Mouse (Mus musculus) stomach, embryonic 16.5 days (tissue): ENCODE data around the gene Nos1. TPM values are rescaled to one million over a fixed set of nuclear protein-coding genes. Genes with fewer than 3 reads are reported as not detected.

Experiments used
- ATAC-seq: fragments of 200-750 bp; cut with Nextera tagmentation; 2 replicates; pipeline ENCODE4 v1.8.0; 2017; ENCODE audit warnings: moderate number of reproducible peaks, moderate TSS enrichment; ENCODE audit not compliant: insufficient read depth, low FRiP score
- H3K27ac ChIP-seq: fragments of 300-500 bp; sonication (generic); 2 replicates; pipeline ENCODE4 v1.5.1; 2014; ENCODE audit warnings: low read length
- H3K27me3 ChIP-seq: fragments of 300-500 bp; sonication (generic); 2 replicates; pipeline ENCODE4 v1.6.1; 2014; ENCODE audit warnings: low read length, control low read depth, mixed read lengths; ENCODE audit not compliant: control insufficient read depth, insufficient read depth
- H3K36me3 ChIP-seq: fragments of 300-500 bp; sonication (generic); 2 replicates; pipeline ENCODE4 v1.6.1; 2014; ENCODE audit warnings: low read length; ENCODE audit not compliant: control insufficient read depth, insufficient read depth
- H3K4me1 ChIP-seq: fragments of 300-500 bp; sonication (generic); 2 replicates; pipeline ENCODE4 v1.6.1; 2014; ENCODE audit warnings: low read length, control low read depth, mixed read lengths; ENCODE audit not compliant: control insufficient read depth, insufficient read depth
- H3K4me2 ChIP-seq: fragments of 300-500 bp; sonication (generic); 2 replicates; pipeline ENCODE4 v1.6.1; 2014; ENCODE audit warnings: low read depth, low read length, mixed read lengths
- H3K4me3 ChIP-seq: fragments of 300-500 bp; sonication (generic); replicated peaks from 2 replicates; pipeline ENCODE4 v1.5.1; 2014; ENCODE audit warnings: mild to moderate bottlenecking, low read length
- H3K9ac ChIP-seq: fragments of 300-500 bp; sonication (generic); 2 replicates; pipeline ENCODE4 v1.6.1; 2014; ENCODE audit warnings: low read length
- H3K9me3 ChIP-seq: fragments of 300-500 bp; sonication (generic); replicated peaks from 2 replicates; pipeline ENCODE4 v1.6.1; 2016; ENCODE audit warnings: low read length, control low read depth; ENCODE audit not compliant: control insufficient read depth
- WGBS: fragments of 180-500 bp; shearing (Covaris S2); extraction: QIAGEN DNeasy Blood & Tissue Kit; methylation state at CpG from one replicate; pipeline ENCODE4 v1.1.7; 2014; 5-methylcytosine and 5-hydroxymethylcytosine counted together
- polyA plus RNA-seq: library from polyadenylated mRNA; unstranded; fragments of >200 nt; fragmentation: Nextera tagmentation; extraction: Ambion mirVana; gene quantifications from 2 replicates; pipeline ENCODE4 v1.2.1, GENCODE M21; 2015

Nos1 gene
- polyA plus RNA-seq, 1 experiment from 2014 or later: 2.1 TPM

- ATAC-seq: no peak
- Histone ChIP-seq H3K27me3 (no peaks in the 10 kb centered on the region), H3K9me3 (no peaks in the 10 kb centered on the region), H3K36me3 (peaks cover 12% of the 10 kb centered on the region), H3K4me1 (peaks cover 7% of the 10 kb centered on the region; the same call in 1 of the 2 replicates), H3K9ac (no peak overlapping the region), H3K27ac (no peak overlapping the region), H3K4me3 (no peak overlapping the region), H3K4me2 (no peak overlapping the region)
- WGBS: 71% methylated on average over 11 of the region's 11 CpGs
Measured at GRCm38 (mm10) chr5:117999584-117999983, 218.8 kb downstream of the Nos1 start.

- Histone ChIP-seq H3K36me3 (peaks cover 12% of the 10 kb centered on the region), H3K9ac (no peak overlapping the region), H3K27me3 (no peaks in the 10 kb centered on the region), H3K27ac (no peak overlapping the region), H3K9me3 (no peaks in the 10 kb centered on the region), H3K4me2 (no peak overlapping the region), H3K4me1 (0 out of 2 replicates have a peak, but pooled peaks cover 1% of the 10 kb centered on the region), H3K4me3 (no peak overlapping the region)
- no peak for ATAC-seq
- 39% methylated on average over 9 of the region's 9 CpGs for WGBS
Measured at GRCm38 (mm10) chr5:118002059-118002458, 221.2 kb downstream of the Nos1 start.

GRCm38 (mm10) chr5:118004619-118005018, 223.8 kb downstream of the Nos1 start:
- H3K27me3 ChIP-seq: no peaks in the 10 kb centered on the region
- no peaks in the 10 kb centered on the region for H3K9me3 ChIP-seq
- no peak overlapping the region for H3K4me2 ChIP-seq
- no peak overlapping the region for H3K27ac ChIP-seq
- ATAC-seq: no peak; the same call in 1 of the 2 replicates
- 76% methylated on average over 8 of the region's 8 CpGs for WGBS
- H3K4me3 ChIP-seq: no peak overlapping the region
- no peak overlapping the region for H3K9ac ChIP-seq
- peaks cover 19% of the 10 kb centered on the region for H3K36me3 ChIP-seq
- no peaks in the 10 kb centered on the region for H3K4me1 ChIP-seq

GRCm38 (mm10) chr5:118005728-118006127, 224.9 kb downstream of the Nos1 start:
- Histone ChIP-seq H3K36me3 (peaks cover 15% of the 10 kb centered on the region), H3K4me1 (peaks cover 3% of the 10 kb centered on the region; the same call in 1 of the 2 replicates), H3K27me3 (no peaks in the 10 kb centered on the region), H3K27ac (no peak overlapping the region), H3K4me2 (no peak overlapping the region), H3K9me3 (no peaks in the 10 kb centered on the region), H3K9ac (no peak overlapping the region), H3K4me3 (no peak overlapping the region)
- ATAC-seq: no peak
- WGBS: 80% methylated on average over 1 of the region's 1 CpGs

- H3K4me3 ChIP-seq: no peak overlapping the region
- H3K27me3 ChIP-seq: no peaks in the 10 kb centered on the region
- peaks cover 7% of the 10 kb centered on the region; the same call in 1 of the 2 replicates for H3K36me3 ChIP-seq
- 88% methylated on average over 13 of the region's 13 CpGs for WGBS
- no peak overlapping the region for H3K27ac ChIP-seq
- peaks cover 3% of the 10 kb centered on the region; the same call in 1 of the 2 replicates for H3K4me1 ChIP-seq
- no peak for ATAC-seq
- no peaks in the 10 kb centered on the region for H3K9me3 ChIP-seq
- no peak overlapping the region for H3K4me2 ChIP-seq
- no peak overlapping the region for H3K9ac ChIP-seq
Measured at GRCm38 (mm10) chr5:118008344-118008743, 227.5 kb downstream of the Nos1 start.

Other genes with a start within 250 kb of the Nos1 start
- gene Fbxo21, start 195.7 kb downstream of the Nos1 start, polyA plus RNA-seq: 56.7 and 57.5 TPM in 2 replicates
- 26.1 and 27.4 TPM in 2 replicates for gene Tesc, start 246.7 kb downstream of the Nos1 start, polyA plus RNA-seq